Mouse (Mus musculus) small intestine, adult 2 months (tissue): Measurements from ENCODE around the gene Mllt11.

Source experiments
- CTCF ChIP-seq: fragments of 200-500 bp; IDR thresholded peaks from 2 replicates; pipeline ENCODE4 v1.5.1; 2012; ENCODE audit warnings: low read depth, mild to moderate bottlenecking, control low read depth, inconsistent platforms, low read length, moderate library complexity, mixed read lengths; ENCODE audit not compliant: insufficient replicate concordance, insufficient read length; ENCODE audit errors: extremely low read depth
- POLR2A ChIP-seq: fragments of 200-500 bp; IDR thresholded peaks from 2 replicates; pipeline ENCODE4 v1.6.1; 2012; ENCODE audit warnings: low read depth, mild to moderate bottlenecking, control low read depth, inconsistent platforms, low read length, moderate library complexity

- TF ChIP-seq CTCF (no peak), POLR2A (no peak)
Measured at GRCm38 (mm10) chr3:95176500-95176899, 55.5 kb downstream of the Mllt11 start.
